Mouse (Mus musculus): ENCODE measurements around the gene 9930022D16Rik. TPM values are rescaled to one million over a fixed set of nuclear protein-coding genes. Genes with fewer than 3 reads are reported as not detected.

Gene 9930022D16Rik
- polyA plus RNA-seq, 1 experiment, result not detected

- no peak overlapping the region for H3K4me3 ChIP-seq (replicated peaks)
- peaks cover 74% of the 10 kb centered on the region for H3K4me1 ChIP-seq
- H3K36me3 ChIP-seq (replicated peaks; ENCODE audit: low read length), result peaks cover 69% of the 10 kb centered on the region
Measured at GRCm38 (mm10) chr11:109378051-109378450, 35.7 kb upstream of the 9930022D16Rik start.

GRCm38 (mm10) chr11:109380662-109381061 is 33.1 kb upstream of the 9930022D16Rik start:
- Histone ChIP-seq H3K4me3 (replicated peaks) (no peak overlapping the region), H3K36me3 (replicated peaks; ENCODE audit: low read length) (peaks cover 75% of the 10 kb centered on the region), H3K27me3 (replicated peaks) (no peaks in the 10 kb centered on the region), H3K9me3 (no peaks in the 10 kb centered on the region), H3K4me1 (peaks cover 76% of the 10 kb centered on the region)
- TF ChIP-seq FLI1 (IDR thresholded peaks at IDR 0.05; ENCODE audit: low read length) (no peak), GATA1 (IDR thresholded peaks at IDR 0.05; ENCODE audit: borderline replicate concordance, low read length) (no peak)

More at GRCm38 (mm10) chr11:109378051-109378450, 35.7 kb upstream of the 9930022D16Rik start:
- Histone ChIP-seq H3K27me3 (replicated peaks) (no peaks in the 10 kb centered on the region), H3K9me3 (no peaks in the 10 kb centered on the region)
- TF ChIP-seq GATA1 (IDR thresholded peaks at IDR 0.05; ENCODE audit: borderline replicate concordance, low read length) (no peak), FLI1 (IDR thresholded peaks at IDR 0.05; ENCODE audit: low read length) (no peak)

GRCm38 (mm10) chr11:109385296-109385695 is 28.4 kb upstream of the 9930022D16Rik start:
- Histone ChIP-seq H3K27me3 (replicated peaks) (no peaks in the 10 kb centered on the region), H3K4me3 (replicated peaks) (no peak overlapping the region), H3K4me1 (peaks cover 79% of the 10 kb centered on the region), H3K9me3 (no peaks in the 10 kb centered on the region), H3K36me3 (replicated peaks; ENCODE audit: low read length) (peaks cover 86% of the 10 kb centered on the region)
- TF ChIP-seq GATA1 (IDR thresholded peaks at IDR 0.05; ENCODE audit: borderline replicate concordance, low read length), result no peak
- no peak for TF ChIP-seq FLI1 (IDR thresholded peaks at IDR 0.05; ENCODE audit: low read length)

- H3K4me1 ChIP-seq, result peaks cover 91% of the 10 kb centered on the region
- TF ChIP-seq GATA1 (IDR thresholded peaks at IDR 0.05; ENCODE audit: borderline replicate concordance, low read length) (no peak), FLI1 (IDR thresholded peaks at IDR 0.05; ENCODE audit: low read length) (no peak)
- no peaks in the 10 kb centered on the region for H3K27me3 ChIP-seq (replicated peaks)
- no peaks in the 10 kb centered on the region for H3K9me3 ChIP-seq
- H3K36me3 ChIP-seq (replicated peaks; ENCODE audit: low read length), result peaks cover 88% of the 10 kb centered on the region
- H3K4me3 ChIP-seq (replicated peaks), result no peak overlapping the region
Measured at GRCm38 (mm10) chr11:109389046-109389445, 24.7 kb upstream of the 9930022D16Rik start.

- TF ChIP-seq FLI1 (IDR thresholded peaks at IDR 0.05; ENCODE audit: low read length) (no peak), GATA1 (IDR thresholded peaks at IDR 0.05; ENCODE audit: borderline replicate concordance, low read length) (no peak)
- H3K27me3 ChIP-seq (replicated peaks), result no peaks in the 10 kb centered on the region
- H3K4me3 ChIP-seq (replicated peaks), result peak overlapping the region; percentile 28
- H3K4me1 ChIP-seq, result peaks cover 78% of the 10 kb centered on the region
- no peaks in the 10 kb centered on the region for H3K9me3 ChIP-seq
- H3K36me3 ChIP-seq (replicated peaks; ENCODE audit: low read length), result peaks cover 88% of the 10 kb centered on the region
Measured at GRCm38 (mm10) chr11:109391200-109391599, 22.5 kb upstream of the 9930022D16Rik start.

- Histone ChIP-seq H3K9me3 (no peaks in the 10 kb centered on the region), H3K4me3 (replicated peaks) (no peak overlapping the region), H3K27me3 (replicated peaks) (no peaks in the 10 kb centered on the region), H3K36me3 (replicated peaks; ENCODE audit: low read length) (peaks cover 91% of the 10 kb centered on the region), H3K4me1 (peaks cover 74% of the 10 kb centered on the region)
- no peak for TF ChIP-seq GATA1 (IDR thresholded peaks at IDR 0.05; ENCODE audit: borderline replicate concordance, low read length)
Measured at GRCm38 (mm10) chr11:109391760-109392159, 22.0 kb upstream of the 9930022D16Rik start.

GRCm38 (mm10) chr11:109392601-109393000 is 21.1 kb upstream of the 9930022D16Rik start:
- Histone ChIP-seq H3K36me3 (replicated peaks; ENCODE audit: low read length) (peaks cover 95% of the 10 kb centered on the region), H3K4me1 (peaks cover 71% of the 10 kb centered on the region), H3K4me3 (replicated peaks) (no peak overlapping the region), H3K9me3 (no peaks in the 10 kb centered on the region), H3K27me3 (replicated peaks) (no peaks in the 10 kb centered on the region)
- no peak for TF ChIP-seq FLI1 (IDR thresholded peaks at IDR 0.05; ENCODE audit: low read length)
- TF ChIP-seq GATA1 (IDR thresholded peaks at IDR 0.05; ENCODE audit: borderline replicate concordance, low read length), result no peak

GRCm38 (mm10) chr11:109394758-109395157 is 19.0 kb upstream of the 9930022D16Rik start:
- Histone ChIP-seq H3K4me1 (peaks cover 58% of the 10 kb centered on the region), H3K27me3 (replicated peaks) (no peaks in the 10 kb centered on the region), H3K36me3 (replicated peaks; ENCODE audit: low read length) (peaks cover 97% of the 10 kb centered on the region), H3K9me3 (no peaks in the 10 kb centered on the region), H3K4me3 (replicated peaks) (no peak overlapping the region)
- TF ChIP-seq GATA1 (IDR thresholded peaks at IDR 0.05; ENCODE audit: borderline replicate concordance, low read length), result no peak
- TF ChIP-seq FLI1 (IDR thresholded peaks at IDR 0.05; ENCODE audit: low read length), result no peak

GRCm38 (mm10) chr11:109395291-109395690 is 18.4 kb upstream of the 9930022D16Rik start:
- peaks cover 97% of the 10 kb centered on the region for H3K36me3 ChIP-seq (replicated peaks; ENCODE audit: low read length)
- H3K9me3 ChIP-seq, result no peaks in the 10 kb centered on the region
- H3K4me3 ChIP-seq (replicated peaks), result no peak overlapping the region
- no peaks in the 10 kb centered on the region for H3K27me3 ChIP-seq (replicated peaks)
- H3K4me1 ChIP-seq, result peaks cover 53% of the 10 kb centered on the region
- TF ChIP-seq FLI1 (IDR thresholded peaks at IDR 0.05; ENCODE audit: low read length), result no peak
- TF ChIP-seq GATA1 (IDR thresholded peaks at IDR 0.05; ENCODE audit: borderline replicate concordance, low read length), result no peak

GRCm38 (mm10) chr11:109406431-109406830 is 7.3 kb upstream of the 9930022D16Rik start:
- H3K36me3 ChIP-seq (replicated peaks; ENCODE audit: low read length), result peaks cover 5% of the 10 kb centered on the region
- TF ChIP-seq GATA1 (IDR thresholded peaks at IDR 0.05; ENCODE audit: borderline replicate concordance, low read length), result no peak
- no peak for TF ChIP-seq FLI1 (IDR thresholded peaks at IDR 0.05; ENCODE audit: low read length)
- H3K4me1 ChIP-seq, result peaks cover 16% of the 10 kb centered on the region

More at GRCm38 (mm10) chr11:109406431-109406830, 7.3 kb upstream of the 9930022D16Rik start:
- Histone ChIP-seq H3K9me3 (peaks cover under 1% of the 10 kb centered on the region; the same call in 1 of the 2 replicates), H3K4me3 (replicated peaks) (no peak overlapping the region), H3K27me3 (replicated peaks) (peaks cover under 1% of the 10 kb centered on the region)
